Mouse (Mus musculus) liver, embryonic 11.5 days (tissue): ENCODE data around the gene Rbm33. TPM values are rescaled to one million over a fixed set of nuclear protein-coding genes. Genes with fewer than 3 reads are reported as not detected.

ENCODE experiments used
- ATAC-seq: fragments of 200-750 bp; cut with Nextera tagmentation; replicated peaks from 2 replicates; pipeline ENCODE4 v1.8.0; 2017; ENCODE audit warnings: moderate number of reproducible peaks, mild to moderate bottlenecking, moderate TSS enrichment, moderate library complexity; ENCODE audit not compliant: low FRiP score
- DNase-seq: peaks from one replicate; pipeline ENCODE4 v3.0.0-alpha.2; 2017; ENCODE audit warnings: low spot score
- H3K27ac ChIP-seq: fragments of 300-500 bp; sonication (generic); 2 replicates; pipeline ENCODE4 v1.5.1; 2014; ENCODE audit warnings: mild to moderate bottlenecking, low read depth, low read length, control low read depth
- H3K27me3 ChIP-seq: fragments of 300-500 bp; sonication (generic); replicated peaks from 2 replicates; pipeline ENCODE4 v1.6.1; 2014; ENCODE audit warnings: low read length, mixed read lengths; ENCODE audit not compliant: control insufficient read depth, insufficient read depth
- H3K36me3 ChIP-seq: fragments of 300-500 bp; sonication (generic); 2 replicates; pipeline ENCODE4 v1.6.1; 2014; ENCODE audit warnings: mild to moderate bottlenecking, low read length, moderate library complexity, mixed read lengths; ENCODE audit not compliant: control insufficient read depth, insufficient read depth
- H3K4me1 ChIP-seq: fragments of 300-500 bp; sonication (generic); replicated peaks from 2 replicates; pipeline ENCODE4 v1.6.1; 2014; ENCODE audit warnings: low read length, mixed read lengths; ENCODE audit not compliant: control insufficient read depth, insufficient read depth
- H3K4me2 ChIP-seq: fragments of 300-500 bp; sonication (generic); 2 replicates; pipeline ENCODE4 v1.6.1; 2014; ENCODE audit warnings: mild to moderate bottlenecking, control low read depth, moderate library complexity
- H3K4me3 ChIP-seq: fragments of 300-500 bp; sonication (generic); 2 replicates; pipeline ENCODE4 v1.5.1; 2014; ENCODE audit warnings: low read depth, low read length, control low read depth
- H3K9ac ChIP-seq: fragments of 300-500 bp; sonication (generic); 2 replicates; pipeline ENCODE4 v1.6.1; 2014; ENCODE audit warnings: low read depth, low read length, control low read depth
- H3K9me3 ChIP-seq: fragments of 300-500 bp; sonication (generic); 2 replicates; pipeline ENCODE4 v1.6.1; 2016; ENCODE audit warnings: low read length, inconsistent platforms, mixed read lengths; ENCODE audit not compliant: control insufficient read depth
- WGBS: fragments of 180-500 bp; shearing (Covaris S2); extraction: QIAGEN DNeasy Blood & Tissue Kit; methylation state at CpG from one replicate; pipeline ENCODE4 v1.1.7; 2014; 5-methylcytosine and 5-hydroxymethylcytosine counted together
- polyA plus RNA-seq: library from polyadenylated mRNA; unstranded; fragments of >200 nt; fragmentation: Nextera tagmentation; extraction: Ambion mirVana; gene quantifications from 2 replicates; pipeline ENCODE4 v1.2.1, GENCODE M21; 2014

Rbm33 gene
- polyA plus RNA-seq, 1 experiment from 2014 or later = 11.1 TPM

DNA sequence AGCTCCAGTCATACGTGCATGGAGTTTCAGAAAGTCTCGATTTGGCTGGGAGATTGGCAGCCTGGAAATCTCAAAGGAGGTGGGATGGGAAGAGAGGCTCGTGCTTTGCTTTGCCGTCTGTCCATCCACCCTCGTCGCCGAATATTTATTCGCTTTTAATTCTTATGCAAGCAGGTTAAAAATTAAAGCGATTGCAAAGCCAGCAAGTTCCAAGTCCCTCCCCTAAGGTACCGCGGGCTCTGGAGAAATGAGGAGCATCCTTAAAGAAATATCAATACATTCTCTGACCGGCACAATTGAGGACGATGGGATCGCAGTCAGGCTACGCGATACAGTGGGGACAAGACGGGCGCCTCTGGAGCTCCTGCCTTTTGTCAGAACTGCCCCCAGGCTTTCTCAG, 148.6 kb downstream of the Rbm33 start:
- no peak for ATAC-seq
- Histone ChIP-seq H3K4me2 (no peak overlapping the region; the same call in 1 of the 2 replicates), H3K4me3 (no peak overlapping the region), H3K9ac (no peak overlapping the region), H3K27ac (no peak overlapping the region), H3K36me3 (no peaks in the 10 kb centered on the region), H3K9me3 (no peaks in the 10 kb centered on the region), H3K27me3 (peaks cover 92% of the 10 kb centered on the region), H3K4me1 (no peaks in the 10 kb centered on the region)
- no peak for DNase-seq
- 2% methylated on average over 18 of the region's 18 CpGs for WGBS

DNA sequence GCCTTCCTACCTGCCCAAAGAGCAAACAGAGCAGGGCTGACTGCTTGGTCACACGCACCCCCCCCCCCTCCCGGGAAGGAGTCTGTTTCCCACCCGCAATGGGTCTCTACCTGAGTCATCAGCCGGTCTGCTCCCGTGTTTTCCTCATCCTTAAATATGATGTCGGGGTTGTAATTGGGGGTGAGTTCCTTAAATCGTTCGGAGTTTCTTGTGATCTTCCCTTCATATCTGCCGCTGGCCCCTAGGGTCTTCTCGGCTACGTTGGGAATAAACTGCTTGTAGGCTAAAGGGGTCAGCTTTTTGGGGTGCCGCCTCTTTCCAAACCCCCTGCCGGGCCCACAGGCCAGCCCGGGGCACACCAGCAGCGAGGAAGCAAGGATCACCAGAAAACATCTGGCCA, 149.4 kb downstream of the Rbm33 start:
- H3K4me2 ChIP-seq = peak overlapping the region; percentile 31
- H3K4me1 ChIP-seq = no peaks in the 10 kb centered on the region

DNA sequence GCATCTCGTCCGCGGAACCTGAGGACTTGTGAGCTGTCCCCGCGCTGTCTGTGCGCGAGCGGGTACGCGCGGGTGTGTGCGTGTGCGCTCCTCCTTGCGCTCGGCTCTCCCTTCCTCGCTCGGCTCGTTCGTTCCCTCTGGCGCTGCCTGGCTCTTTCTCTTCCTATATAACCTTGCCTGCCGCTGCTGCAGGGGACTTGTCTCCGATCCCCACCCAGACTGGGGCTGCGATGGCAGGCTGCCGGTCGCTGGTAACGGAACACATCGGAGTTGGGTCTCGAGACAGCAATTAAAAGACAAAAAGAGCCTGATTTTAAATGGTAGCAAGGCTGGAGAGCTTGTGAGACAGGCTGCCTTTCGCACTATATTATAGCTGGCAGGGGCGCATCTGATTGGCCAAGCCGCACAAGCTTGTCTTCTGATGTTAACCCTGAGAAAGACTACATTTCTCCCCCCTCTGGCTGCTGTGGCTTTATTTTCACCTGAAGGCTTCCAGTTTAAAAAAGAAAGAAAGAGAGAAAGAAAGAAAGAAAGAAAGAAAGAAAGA, 149.9 kb downstream of the Rbm33 start, which contains the start of gene Shh:
Gene Shh, minus strand, starts transcription at position 497 of the 547 bp plus-strand sequence.
- no peaks in the 10 kb centered on the region for H3K36me3 ChIP-seq
- H3K4me2 ChIP-seq = peak within 1 kb of the TSS; percentile 31
- H3K27ac ChIP-seq = no peak within 1 kb of the TSS
- no peaks in the 10 kb centered on the region for H3K4me1 ChIP-seq
- peaks cover 79% of the 10 kb centered on the region for H3K27me3 ChIP-seq
- no peaks in the 10 kb centered on the region for H3K9me3 ChIP-seq
- peak within 1 kb of the TSS; percentile 26 for H3K4me3 ChIP-seq
- DNase-seq (no peak), ATAC-seq (no peak)
- H3K9ac ChIP-seq = no peak within 1 kb of the TSS
- 3% methylated on average over 31 of the region's 31 CpGs for WGBS

More for the DNA sequence above, 149.4 kb downstream of the Rbm33 start:
- 5% methylated on average over 15 of the region's 15 CpGs for WGBS
- H3K9me3 ChIP-seq = no peaks in the 10 kb centered on the region
- ATAC-seq (no peak), DNase-seq (peak; percentile 32)
- H3K36me3 ChIP-seq = no peaks in the 10 kb centered on the region
- H3K9ac ChIP-seq = no peak overlapping the region
- H3K27me3 ChIP-seq = peaks cover 83% of the 10 kb centered on the region
- no peak overlapping the region for H3K27ac ChIP-seq
- peak overlapping the region; percentile 26 for H3K4me3 ChIP-seq

Other genes with a start within 250 kb of the Rbm33 start
- gene Insig1, start 245.8 kb upstream of the Rbm33 start, polyA plus RNA-seq = 59.7 and 65.4 TPM in 2 replicates
- not detected in 2 replicates for gene En2, start 151.4 kb upstream of the Rbm33 start, polyA plus RNA-seq
- 0.13 and 0.16 TPM in 2 replicates for gene Cnpy1, start 71.3 kb upstream of the Rbm33 start, polyA plus RNA-seq
- 0.14 and 0.21 TPM in 2 replicates for gene Shh, start 150.1 kb downstream of the Rbm33 start, polyA plus RNA-seq